9 mouse cellular contexts compared by ENCODE assay signal in the genomic region with DNA sequence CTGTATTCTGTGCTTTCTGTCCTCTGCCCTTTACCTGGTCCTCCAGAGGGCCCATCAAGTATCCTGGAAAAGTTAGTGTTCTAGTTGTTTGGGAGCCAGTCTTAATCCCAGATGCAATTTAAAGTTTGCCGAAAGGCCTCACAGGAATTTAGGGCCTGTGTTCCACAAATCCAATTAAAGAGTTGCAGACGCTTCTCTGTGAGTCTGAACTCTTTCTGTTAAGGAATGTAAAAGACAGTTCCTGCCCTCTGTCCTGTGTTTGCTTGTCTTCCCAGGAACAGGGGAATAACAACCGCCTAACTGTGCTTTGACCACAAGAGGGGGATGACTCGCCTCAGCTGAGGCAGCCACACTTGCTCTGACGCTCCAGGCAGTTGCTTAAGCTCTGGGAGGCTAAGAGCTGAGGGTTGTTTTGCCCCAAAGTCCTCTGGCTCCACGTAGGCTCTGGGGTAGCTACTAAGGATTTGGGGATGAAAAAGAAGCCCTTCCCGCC. TPM values are rescaled to one million over a fixed set of nuclear protein-coding genes. Genes with fewer than 3 reads are reported as not detected.
A peak's percentile ranks its signal among the peaks of the same experiment; 100 is the strongest.
DNase-seq lines count a peak whose midpoint lies in the region; ATAC-seq and TF ChIP-seq lines count a peak whose summit lies in the region.
"Had no signal": no experiment of that assay in that cellular context is flagged by ENCODE, and none has a peak within 500 bp of the region (broad histone marks: within the 10 kb centered on the region; RNA-seq: fewer than 3 reads in every experiment).

A gene (minus strand): TSS at position 51 of the 493 bp plus-strand sequence.

- WGBS in kidney, embryonic 14.5 days: 17% methylated on average over 7 of the region's 7 CpGs
- WGBS in lung, adult 2 months: 31% methylated on average over 7 of the region's 7 CpGs

- peak; percentile 55; the same call in 1 of the 2 replicates for TF ChIP-seq CTCF in lung, adult 2 months (IDR thresholded peaks at IDR 0.05; ENCODE audit: insufficient read depth, low read length)

- H3K36me3 ChIP-seq in kidney, embryonic 14.5 days (ENCODE audit: control insufficient read depth, insufficient read depth, low read length): no peaks in the 10 kb centered on the region

- peak; percentile 10 to 26 for DNase-seq in adrenal gland, adult (ENCODE audit: inconsistent age in 2 of 2, low spot score in 1 of 2)
- DNase-seq in adrenal gland, adult 18-20 months (ENCODE audit: low spot score in 2 of 2): no peak
- peak; percentile 60 for DNase-seq in kidney, postnatal 10 days
- peak; percentile 11 to 29 for DNase-seq in adrenal gland, postnatal 36 days
- DNase-seq in lung, adult 2 months: peak; percentile 12
- DNase-seq in cerebellum, postnatal 36 days: no peak
- no peak for DNase-seq in spleen, postnatal 10 days (ENCODE audit: low spot score in 2 of 2)

- H3K4me1 ChIP-seq in kidney, embryonic 14.5 days (ENCODE audit: control insufficient read depth, insufficient read depth, low read length): no peaks in the 10 kb centered on the region
- H3K4me1 ChIP-seq in lung, adult 2 months (ENCODE audit: control insufficient read depth, insufficient read depth, low read length): no peaks in the 10 kb centered on the region

- ATAC-seq in kidney, embryonic 14.5 days (ENCODE audit: low FRiP score, low TSS enrichment): no peak

- no peak within 1 kb of the TSS for H3K27ac ChIP-seq in kidney, embryonic 14.5 days (ENCODE audit: low read depth, low read length)

- no peaks in the 10 kb centered on the region for H3K27me3 ChIP-seq in kidney, embryonic 14.5 days (ENCODE audit: control insufficient read depth, insufficient read depth, low read length)

- no peak for TF ChIP-seq POLR2A in lung, adult 2 months (IDR thresholded peaks at IDR 0.05; ENCODE audit: borderline replicate concordance, extremely low read depth, low read depth, low read length)

- H3K9ac ChIP-seq in kidney, embryonic 14.5 days (ENCODE audit: low read depth, low read length): no peak within 1 kb of the TSS

- H3K9me3 ChIP-seq in kidney, embryonic 14.5 days (ENCODE audit: control insufficient read depth, low read length): no peaks in the 10 kb centered on the region

- no peak within 1 kb of the TSS for H3K4me3 ChIP-seq in kidney, embryonic 14.5 days (ENCODE audit: low read length)
- no peak within 1 kb of the TSS for H3K4me3 ChIP-seq in lung, adult 2 months (replicated peaks; ENCODE audit: extremely low read depth, low read depth, low read length)

- H3K4me2 ChIP-seq in kidney, embryonic 14.5 days (replicated peaks; ENCODE audit: low read depth, low read length): no peak within 1 kb of the TSS

RNA-seq across cellular contexts. Expression of the gene that starts here (rescaled TPM):
- total RNA-seq in adrenal gland, adult 18-20 months (2021): not detected
- not detected in 2 replicates for polyA plus RNA-seq in kidney, embryonic 14.5 days (2014; fragmentation: Nextera tagmentation; extraction: Ambion mirVana)
- total RNA-seq in adrenal gland, postnatal 36 days (2021): not detected
- not detected in 2 replicates for polyA plus RNA-seq in lung, adult 2 months (2012; rRNA removed)
- polyA plus RNA-seq: liver, embryonic 16.5 days had no signal

Comparison
In these comparisons a context has a peak if more than half of its experiments do, and no peak if none do; other contexts are left out.
1. DNase-seq: peak in adrenal gland, adult (2 of 2) and kidney, postnatal 10 days (single experiment); none in adrenal gland, adult 18-20 months (0 of 2), cerebellum, postnatal 36 days (0 of 2) and spleen, postnatal 10 days (0 of 2).
2. Peak in DNase-seq in adrenal gland, postnatal 36 days; RNA of the gene not detected or under 1 TPM.
3. Peak in DNase-seq in lung, adult 2 months; RNA of the gene not detected or under 1 TPM.